Mouse (Mus musculus): ENCODE results near the gene Usp2. TPM values are rescaled to one million over a fixed set of nuclear protein-coding genes. Genes with fewer than 3 reads are reported as not detected.

Usp2 gene
- polyA plus RNA-seq, 1 experiment from 2014 or later: 11.0 TPM

DNA sequence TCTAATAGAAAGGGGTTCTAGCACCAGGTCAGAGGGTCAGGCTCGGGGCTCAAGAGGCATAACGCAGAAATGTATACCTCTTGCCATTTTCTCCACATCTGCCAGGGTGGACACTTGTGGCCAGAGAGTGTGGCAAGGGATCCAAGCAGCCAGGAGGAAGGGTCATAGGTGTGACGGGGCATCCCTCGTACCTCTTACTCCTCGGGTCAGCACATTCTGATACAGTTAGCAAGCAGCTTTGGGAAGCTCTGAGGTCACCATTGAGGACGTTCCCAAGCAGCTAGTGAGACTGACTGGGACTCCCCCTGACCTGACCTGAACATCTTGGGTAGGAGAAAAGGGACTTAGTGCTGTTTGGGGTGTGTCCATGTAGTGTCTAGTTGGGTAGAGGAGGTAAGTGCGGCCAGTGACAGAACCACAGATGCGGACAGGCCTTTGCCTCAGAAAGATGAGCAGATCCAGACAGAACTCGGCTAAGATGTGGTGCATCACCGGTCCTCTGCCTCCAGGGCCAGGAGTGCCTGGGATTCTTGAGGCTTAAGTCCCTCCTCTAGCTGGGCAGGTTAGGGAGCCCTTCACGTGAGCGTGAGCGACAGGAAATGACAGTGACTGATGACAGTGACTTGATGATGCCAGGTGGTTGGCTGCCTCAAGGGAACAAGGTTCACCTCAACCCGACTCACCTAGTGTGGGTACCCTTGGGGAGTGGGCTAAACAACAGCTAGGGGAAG lies 3.5 kb downstream of the Usp2 start:
- Histone ChIP-seq H3K4me1 (replicated peaks) (peaks cover 35% of the 10 kb centered on the region), H3K9me3 (no peaks in the 10 kb centered on the region), H3K27me3 (peaks cover 20% of the 10 kb centered on the region), H3K4me2 (no peak overlapping the region), H3K4me3 (replicated peaks) (no peak overlapping the region), H3K27ac (no peak overlapping the region), H3K9ac (replicated peaks) (no peak overlapping the region), H3K36me3 (no peaks in the 10 kb centered on the region)
- no peak for ATAC-seq (ENCODE audit: insufficient number of reproducible peaks, insufficient read depth, low FRiP score, low TSS enrichment, low read depth)
- WGBS: 62% methylated on average over 14 of the region's 14 CpGs

DNA sequence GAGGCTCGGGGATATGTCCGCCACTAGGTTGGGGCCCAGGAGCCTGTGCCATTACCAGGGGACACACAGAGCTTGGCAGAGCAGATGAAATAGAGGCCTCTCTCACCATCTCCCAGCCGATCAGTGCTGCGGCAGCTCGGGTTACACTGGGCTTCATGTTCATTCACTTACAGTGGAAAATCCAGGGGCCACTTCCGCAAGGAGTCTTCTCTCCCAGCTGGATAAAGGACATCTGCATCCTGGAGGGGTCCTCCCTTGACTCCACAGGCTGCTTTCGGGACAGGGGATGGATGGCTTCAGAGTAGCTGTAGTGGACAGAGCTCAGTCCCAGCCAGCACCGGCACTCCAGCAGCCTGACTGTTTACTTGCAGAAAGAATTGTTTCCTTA lies 4.0 kb downstream of the Usp2 start:
- 22% methylated on average over 8 of the region's 8 CpGs for WGBS
- H3K4me2 ChIP-seq: no peak overlapping the region
- no peak overlapping the region for H3K9ac ChIP-seq (replicated peaks)
- no peak overlapping the region for H3K4me3 ChIP-seq (replicated peaks)
- H3K9me3 ChIP-seq: no peaks in the 10 kb centered on the region
- peaks cover 23% of the 10 kb centered on the region for H3K27me3 ChIP-seq
- ATAC-seq (ENCODE audit: insufficient number of reproducible peaks, insufficient read depth, low FRiP score, low TSS enrichment, low read depth): no peak
- H3K4me1 ChIP-seq (replicated peaks): peaks cover 40% of the 10 kb centered on the region
- no peak overlapping the region for H3K27ac ChIP-seq
- H3K36me3 ChIP-seq: no peaks in the 10 kb centered on the region

DNA sequence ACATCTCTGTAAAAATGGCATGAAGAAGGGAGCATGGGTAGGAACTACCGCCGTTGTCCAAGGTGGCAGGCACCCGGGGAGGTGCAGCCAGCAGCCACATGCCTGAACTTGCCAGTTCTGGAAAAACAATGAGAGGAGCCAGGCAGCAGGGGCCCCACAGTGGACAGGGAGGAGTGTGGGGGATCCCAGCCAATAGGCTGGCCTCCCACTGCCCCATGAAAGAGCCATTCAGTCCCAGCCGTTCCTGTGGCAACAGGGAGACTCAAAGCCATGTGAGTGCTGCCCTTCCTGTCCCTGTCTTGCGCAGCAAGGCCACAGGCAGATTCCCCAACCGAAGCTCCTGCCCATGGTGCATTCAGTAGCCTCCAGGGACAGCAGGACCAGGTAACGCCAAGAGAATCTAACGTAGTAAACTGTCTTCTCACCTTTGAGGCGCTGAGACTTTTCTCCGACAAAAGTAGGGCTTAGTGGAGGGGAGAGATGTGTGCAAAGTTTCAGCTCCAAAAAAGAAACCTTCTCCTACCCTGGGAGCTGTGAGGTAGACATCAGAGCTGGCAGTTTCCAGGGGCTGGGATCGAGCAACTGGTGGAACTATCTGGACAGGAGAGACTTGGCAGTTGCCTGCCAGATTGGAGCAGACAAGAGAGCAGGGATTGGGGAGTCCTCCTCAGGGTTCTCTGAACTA lies 5.2 kb downstream of the Usp2 start:
- Histone ChIP-seq H3K9ac (replicated peaks) (no peak overlapping the region), H3K27ac (no peak overlapping the region), H3K27me3 (peaks cover 23% of the 10 kb centered on the region), H3K9me3 (no peaks in the 10 kb centered on the region), H3K4me3 (replicated peaks) (no peak overlapping the region), H3K36me3 (no peaks in the 10 kb centered on the region), H3K4me2 (peak overlapping the region; percentile 26; the same call in 1 of the 2 replicates), H3K4me1 (replicated peaks) (peaks cover 40% of the 10 kb centered on the region)
- WGBS: 39% methylated on average over 11 of the region's 11 CpGs
- ATAC-seq (ENCODE audit: insufficient number of reproducible peaks, insufficient read depth, low FRiP score, low TSS enrichment, low read depth): no peak

DNA sequence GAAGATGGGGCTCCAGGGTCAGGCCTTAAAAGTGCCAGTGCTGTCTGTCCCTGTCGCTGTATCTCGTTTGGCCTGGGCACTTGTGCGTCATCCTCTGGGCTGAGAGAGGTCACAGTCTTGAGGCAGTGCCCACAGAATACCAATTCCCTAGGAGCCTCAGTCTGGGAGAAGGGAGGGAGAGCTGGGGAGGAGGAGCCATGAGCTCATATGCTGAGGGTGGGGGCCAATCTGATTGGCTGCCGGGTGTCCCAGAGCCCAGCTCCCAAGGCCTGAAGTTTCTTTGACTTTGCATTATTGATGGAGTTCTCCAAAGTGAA lies 5.7 kb downstream of the Usp2 start:
- Histone ChIP-seq H3K4me2 (0 out of 2 replicates have a peak overlapping the region, but pooled peaks have one; percentile 26), H3K9ac (replicated peaks) (no peak overlapping the region), H3K4me3 (replicated peaks) (no peak overlapping the region), H3K9me3 (no peaks in the 10 kb centered on the region), H3K27ac (no peak overlapping the region), H3K27me3 (peaks cover 23% of the 10 kb centered on the region), H3K4me1 (replicated peaks) (peaks cover 37% of the 10 kb centered on the region), H3K36me3 (no peaks in the 10 kb centered on the region)
- ATAC-seq (ENCODE audit: insufficient number of reproducible peaks, insufficient read depth, low FRiP score, low TSS enrichment, low read depth): no peak
- WGBS: 38% methylated on average over 4 of the region's 4 CpGs

DNA sequence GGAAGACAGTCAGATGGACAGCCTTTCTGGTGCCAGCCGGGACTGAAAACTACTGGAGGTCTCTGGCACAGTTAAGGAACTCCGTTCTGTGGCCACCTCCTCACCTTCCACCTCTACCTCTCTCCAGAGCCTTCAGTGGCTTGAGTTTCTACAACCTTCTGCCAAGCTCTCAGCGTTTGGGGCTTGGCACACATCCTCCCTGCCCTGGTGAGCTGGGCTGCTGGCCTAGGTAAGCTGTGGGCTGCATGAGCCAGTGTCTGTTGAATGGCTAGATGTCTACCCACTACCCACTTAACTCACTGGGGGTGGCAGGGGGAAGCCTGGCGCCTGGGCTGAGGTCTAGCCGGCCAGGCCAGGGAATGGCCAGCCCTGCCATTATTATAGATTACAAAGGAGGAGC lies 6.3 kb downstream of the Usp2 start:
- Histone ChIP-seq H3K36me3 (no peaks in the 10 kb centered on the region), H3K4me2 (no peak overlapping the region), H3K27ac (no peak overlapping the region), H3K9me3 (no peaks in the 10 kb centered on the region), H3K4me1 (replicated peaks) (peaks cover 37% of the 10 kb centered on the region), H3K27me3 (peaks cover 23% of the 10 kb centered on the region), H3K4me3 (replicated peaks) (no peak overlapping the region), H3K9ac (replicated peaks) (no peak overlapping the region)
- ATAC-seq (ENCODE audit: insufficient number of reproducible peaks, insufficient read depth, low FRiP score, low TSS enrichment, low read depth): no peak
- 65% methylated on average over 5 of the region's 5 CpGs for WGBS

DNA sequence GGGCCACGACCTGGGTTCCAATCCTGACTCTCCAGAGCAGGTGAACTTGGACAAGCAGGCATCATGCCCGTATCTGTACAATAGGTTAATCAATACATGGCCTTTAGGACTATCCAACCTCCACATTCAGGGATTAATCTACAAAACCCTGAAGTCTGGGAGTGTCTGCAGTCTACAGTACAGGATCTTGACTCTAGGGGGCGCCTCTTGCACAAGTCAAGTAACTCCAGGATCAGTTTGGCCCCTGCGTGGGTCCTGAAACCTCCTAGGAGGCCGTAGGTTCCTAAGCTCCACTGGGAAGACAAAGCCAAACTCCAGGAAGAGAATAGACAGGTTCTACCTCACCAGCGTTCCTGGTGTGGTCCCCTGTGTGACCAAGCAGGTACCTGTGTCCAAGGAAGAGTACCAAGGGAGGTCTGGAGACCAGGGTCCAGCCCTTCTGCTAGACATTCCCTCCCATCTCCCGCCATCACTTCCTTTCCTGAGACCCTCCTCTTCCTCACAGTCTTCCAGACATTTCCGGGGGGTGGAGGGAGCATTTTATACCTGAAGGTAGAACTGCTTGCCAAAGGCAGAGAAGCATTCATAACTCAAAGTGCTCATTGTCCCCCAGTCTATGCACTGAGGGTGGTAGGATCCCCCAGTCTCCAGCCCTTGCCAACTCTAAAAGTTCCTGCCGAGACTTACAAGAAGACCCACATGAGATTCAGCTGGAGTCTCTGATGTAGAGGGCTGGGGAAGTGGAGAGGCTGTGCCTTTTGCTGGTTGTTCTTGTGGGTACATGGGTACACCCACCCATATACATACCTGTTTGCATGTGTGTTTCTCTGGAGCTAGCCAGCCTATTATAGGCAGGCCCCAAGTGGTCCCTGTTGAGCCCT lies 7.8 kb downstream of the Usp2 start:
- 62% methylated on average over 9 of the region's 9 CpGs for WGBS
- ATAC-seq (ENCODE audit: insufficient number of reproducible peaks, insufficient read depth, low FRiP score, low TSS enrichment, low read depth): no peak
- no peak overlapping the region for H3K4me3 ChIP-seq (replicated peaks)
- H3K36me3 ChIP-seq: no peaks in the 10 kb centered on the region
- H3K9ac ChIP-seq (replicated peaks): no peak overlapping the region
- no peaks in the 10 kb centered on the region for H3K9me3 ChIP-seq
- peaks cover 13% of the 10 kb centered on the region for H3K27me3 ChIP-seq
- H3K4me2 ChIP-seq: no peak overlapping the region
- H3K4me1 ChIP-seq (replicated peaks): peaks cover 48% of the 10 kb centered on the region
- H3K27ac ChIP-seq: no peak overlapping the region

DNA sequence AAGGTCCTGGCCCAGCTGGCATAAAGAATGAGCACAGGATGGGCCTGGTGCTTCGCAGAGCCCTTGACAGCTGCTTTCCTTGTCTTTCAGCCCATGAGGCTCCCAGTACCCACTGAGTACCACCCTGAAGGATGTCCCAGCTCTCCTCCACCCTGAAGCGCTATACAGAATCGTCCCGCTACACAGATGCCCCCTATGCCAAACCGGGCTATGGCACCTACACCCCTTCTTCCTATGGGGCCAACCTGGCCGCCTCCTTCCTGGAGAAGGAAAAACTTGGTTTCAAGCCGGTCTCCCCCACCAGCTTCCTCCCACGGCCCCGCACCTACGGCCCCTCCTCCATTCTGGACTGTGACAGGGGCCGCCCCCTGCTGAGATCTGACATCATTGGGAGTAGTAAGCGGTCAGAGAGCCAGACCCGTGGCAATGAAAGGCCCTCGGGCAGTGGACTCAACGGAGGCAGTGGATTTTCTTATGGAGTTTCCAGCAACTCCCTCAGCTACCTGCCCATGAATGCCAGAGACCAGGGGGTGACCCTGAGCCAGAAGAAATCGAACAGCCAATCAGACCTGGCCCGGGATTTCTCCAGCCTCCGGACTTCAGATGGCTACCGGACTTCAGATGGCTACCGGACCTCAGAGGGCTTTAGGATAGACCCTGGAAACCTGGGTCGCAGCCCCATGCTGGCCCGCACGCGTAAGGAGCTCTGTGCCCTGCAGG lies 8.6 kb downstream of the Usp2 start:
- 71% methylated on average over 24 of the region's 24 CpGs for WGBS
- no peak for ATAC-seq (ENCODE audit: insufficient number of reproducible peaks, insufficient read depth, low FRiP score, low TSS enrichment, low read depth)
- H3K4me1 ChIP-seq (replicated peaks): peaks cover 48% of the 10 kb centered on the region
- H3K27ac ChIP-seq: no peak overlapping the region
- peaks cover 8% of the 10 kb centered on the region for H3K27me3 ChIP-seq
- H3K9me3 ChIP-seq: no peaks in the 10 kb centered on the region
- H3K4me3 ChIP-seq (replicated peaks): no peak overlapping the region
- no peak overlapping the region for H3K4me2 ChIP-seq
- no peaks in the 10 kb centered on the region for H3K36me3 ChIP-seq
- no peak overlapping the region for H3K9ac ChIP-seq (replicated peaks)

DNA sequence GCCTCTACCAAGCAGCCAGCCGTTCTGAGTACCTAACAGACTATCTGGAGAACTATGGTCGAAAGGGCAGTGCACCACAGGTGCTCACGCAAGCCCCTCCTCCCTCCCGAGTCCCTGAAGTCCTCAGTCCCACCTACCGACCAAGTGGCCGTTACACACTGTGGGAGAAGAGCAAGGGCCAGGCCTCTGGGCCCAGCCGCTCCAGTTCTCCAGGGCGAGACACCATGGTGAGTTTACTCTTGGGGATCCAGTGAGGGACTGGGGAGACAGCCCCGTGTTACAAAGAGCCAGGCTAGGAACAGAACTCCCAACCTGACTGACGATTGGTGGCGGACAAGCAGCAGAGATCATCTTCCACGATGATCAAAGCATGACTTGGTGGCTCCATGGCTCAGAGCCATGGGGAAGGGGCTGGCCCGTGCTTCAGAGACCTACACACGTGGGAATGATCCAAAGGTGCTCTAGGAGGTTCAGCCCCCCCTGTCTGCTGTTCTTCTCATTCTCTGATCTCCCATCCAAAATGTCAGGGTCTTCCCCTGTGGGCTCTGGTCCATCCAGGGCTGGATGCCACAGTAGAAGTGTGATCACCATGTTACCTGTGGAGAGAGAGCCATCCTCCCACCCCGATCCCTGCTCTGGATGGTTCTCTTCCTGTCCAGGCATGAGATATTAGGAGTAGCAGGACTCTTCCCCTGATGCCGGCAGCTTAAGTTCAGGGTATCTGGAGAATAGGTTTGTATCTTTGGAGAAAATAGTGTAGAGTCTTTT lies 9.4 kb downstream of the Usp2 start:
- Histone ChIP-seq H3K27me3 (peaks cover 8% of the 10 kb centered on the region), H3K4me1 (replicated peaks) (peaks cover 46% of the 10 kb centered on the region), H3K9me3 (no peaks in the 10 kb centered on the region), H3K9ac (replicated peaks) (no peak overlapping the region), H3K27ac (no peak overlapping the region), H3K4me2 (no peak overlapping the region), H3K36me3 (no peaks in the 10 kb centered on the region), H3K4me3 (replicated peaks) (no peak overlapping the region)
- 67% methylated on average over 16 of the region's 16 CpGs for WGBS
- ATAC-seq (ENCODE audit: insufficient number of reproducible peaks, insufficient read depth, low FRiP score, low TSS enrichment, low read depth): no peak

DNA sequence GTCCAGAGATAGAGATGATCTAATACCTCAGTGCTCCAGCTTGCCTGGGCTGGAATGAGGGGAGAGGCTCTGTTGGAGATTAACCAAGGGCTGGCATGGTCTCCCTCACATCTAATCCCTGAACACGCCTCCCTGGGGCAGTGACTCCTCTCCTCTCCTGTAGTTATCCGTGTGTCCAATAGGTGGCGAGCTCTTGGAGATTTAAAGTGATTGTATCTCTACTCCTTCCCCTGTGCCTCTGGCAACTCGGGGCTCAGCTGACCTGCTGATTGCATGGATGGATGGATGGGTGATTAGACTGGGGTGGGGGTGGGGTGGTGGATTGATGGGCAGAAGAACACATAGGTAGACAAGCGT lies 9.9 kb downstream of the Usp2 start:
- Histone ChIP-seq H3K27me3 (peaks cover 9% of the 10 kb centered on the region), H3K4me1 (replicated peaks) (peaks cover 48% of the 10 kb centered on the region), H3K9me3 (no peaks in the 10 kb centered on the region), H3K36me3 (no peaks in the 10 kb centered on the region), H3K4me2 (no peak overlapping the region), H3K4me3 (replicated peaks) (no peak overlapping the region), H3K9ac (replicated peaks) (no peak overlapping the region), H3K27ac (no peak overlapping the region)
- ATAC-seq (ENCODE audit: insufficient number of reproducible peaks, insufficient read depth, low FRiP score, low TSS enrichment, low read depth): no peak
- WGBS: 18% methylated on average over 5 of the region's 5 CpGs

DNA sequence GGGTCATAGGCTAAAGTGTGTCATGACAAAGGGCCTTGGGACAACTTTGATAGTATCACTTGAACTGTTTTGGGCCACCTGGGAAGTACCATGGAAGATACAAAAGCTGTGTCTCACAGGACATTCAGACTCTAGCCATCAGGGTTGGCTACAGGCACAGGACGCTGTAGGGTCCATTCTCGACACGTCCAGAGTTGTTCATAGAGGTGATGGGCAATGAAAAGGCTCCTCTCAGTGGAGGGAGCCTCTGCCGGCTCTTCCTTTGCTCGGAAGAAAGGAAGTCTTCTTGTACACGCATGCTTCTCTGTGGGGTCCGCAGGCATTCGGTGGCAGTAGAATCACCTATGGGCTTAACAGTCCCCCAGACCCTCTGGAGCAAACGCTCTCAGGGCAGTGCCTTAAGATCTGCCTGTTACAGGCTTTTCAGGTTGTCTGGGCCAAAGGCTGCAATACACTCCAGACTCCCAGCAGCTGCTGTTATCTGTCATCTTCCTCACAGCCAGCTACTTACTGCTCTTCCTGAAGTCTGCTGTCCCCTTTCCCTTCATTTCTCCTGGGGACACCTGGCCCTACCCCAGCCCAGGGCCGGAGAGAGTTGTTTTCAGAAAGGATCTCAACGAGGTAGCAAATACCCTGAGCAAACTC lies 10.6 kb downstream of the Usp2 start:
- no peaks in the 10 kb centered on the region for H3K9me3 ChIP-seq
- H3K27me3 ChIP-seq: peaks cover 9% of the 10 kb centered on the region
- H3K36me3 ChIP-seq: no peaks in the 10 kb centered on the region
- no peak overlapping the region for H3K9ac ChIP-seq (replicated peaks)
- H3K4me1 ChIP-seq (replicated peaks): peaks cover 48% of the 10 kb centered on the region
- ATAC-seq (ENCODE audit: insufficient number of reproducible peaks, insufficient read depth, low FRiP score, low TSS enrichment, low read depth): no peak
- no peak overlapping the region for H3K27ac ChIP-seq
- H3K4me3 ChIP-seq (replicated peaks): no peak overlapping the region
- no peak overlapping the region for H3K4me2 ChIP-seq
- WGBS: 82% methylated on average over 11 of the region's 11 CpGs
